Mouse (Mus musculus) lung, adult 2 months (tissue): ENCODE measurements at regions not wholly inside any gene's neighbourhood (a gene's known extent, or its start where the extent isn't known, plus 50 kb on each side); places are given as distances from the start of the nearest gene placed in this dataset.

Experiments used
- CTCF ChIP-seq: fragments of 200-500 bp; IDR thresholded peaks from 2 replicates; pipeline ENCODE4 v1.5.1; 2011; ENCODE audit warnings: mild to moderate bottlenecking, low read length, control low read depth; ENCODE audit not compliant: insufficient read depth
- POLR2A ChIP-seq: fragments of 200-500 bp; IDR thresholded peaks from 2 replicates; pipeline ENCODE4 v1.6.1; 2011; ENCODE audit warnings: low read depth, mild to moderate bottlenecking, control low read depth, low read length, borderline replicate concordance; ENCODE audit errors: extremely low read depth

DNA sequence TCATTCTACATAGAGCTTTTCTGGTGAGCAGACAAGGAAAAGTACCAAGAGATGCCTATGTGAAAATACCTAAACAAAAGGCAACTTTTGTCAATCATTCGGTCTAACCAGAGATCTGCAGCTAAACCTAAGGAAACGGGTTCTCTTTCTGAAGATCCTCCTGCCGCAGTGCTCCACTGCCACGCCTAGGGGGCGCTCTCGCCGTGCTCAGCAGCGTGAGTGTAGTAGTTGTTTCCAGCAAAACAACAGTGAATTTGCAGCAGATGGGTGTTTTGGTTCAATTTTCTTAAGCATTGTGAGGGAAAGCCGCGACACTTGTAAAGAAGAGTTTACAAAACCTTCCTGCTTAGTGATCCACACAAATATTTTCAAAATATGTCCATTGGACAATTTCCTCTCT, 331.4 kb upstream of the Onecut1 start:
- no peak for TF ChIP-seq POLR2A
- peak; percentile 74 for TF ChIP-seq CTCF
